Mouse (Mus musculus) midbrain, postnatal 0 days (tissue): ENCODE measurements around the gene Mitf. TPM values are rescaled to one million over a fixed set of nuclear protein-coding genes. Genes with fewer than 3 reads are reported as not detected.

ENCODE experiments used
- ATAC-seq: fragments of 200-750 bp; cut with Nextera tagmentation; 2 replicates; pipeline ENCODE4 v1.8.0; 2017; ENCODE audit warnings: moderate number of reproducible peaks, mild to moderate bottlenecking, moderate TSS enrichment, moderate library complexity; ENCODE audit not compliant: low FRiP score
- DNase-seq: peaks from one replicate; pipeline ENCODE4 v3.0.0-alpha.2; 2015; ENCODE audit warnings: low spot score
- H3K27ac ChIP-seq: fragments of 300-500 bp; sonication (generic); 2 replicates; pipeline ENCODE4 v1.5.1; 2014; ENCODE audit warnings: low read depth, mild to moderate bottlenecking, low read length, mixed read lengths
- H3K27me3 ChIP-seq: fragments of 300-500 bp; sonication (generic); 2 replicates; pipeline ENCODE4 v1.6.1; 2014; ENCODE audit warnings: low read length, control low read depth, mixed read lengths; ENCODE audit not compliant: insufficient read depth
- H3K36me3 ChIP-seq: fragments of 300-500 bp; sonication (generic); 2 replicates; pipeline ENCODE4 v1.6.1; 2014; ENCODE audit warnings: low read length, control low read depth, mixed read lengths; ENCODE audit not compliant: insufficient read depth
- H3K4me1 ChIP-seq: fragments of 300-500 bp; sonication (generic); 2 replicates; pipeline ENCODE4 v1.6.1; 2014; ENCODE audit warnings: mild to moderate bottlenecking, control low read depth, antibody characterized with exemption, low read length, mixed read lengths; ENCODE audit not compliant: insufficient read depth
- H3K4me2 ChIP-seq: fragments of 300-500 bp; sonication (generic); 2 replicates; pipeline ENCODE4 v1.6.1; 2014; ENCODE audit warnings: low read depth, mild to moderate bottlenecking, low read length, mixed read lengths; ENCODE audit not compliant: poor library complexity, severe bottlenecking
- H3K4me3 ChIP-seq: fragments of 300-500 bp; sonication (generic); 2 replicates; pipeline ENCODE4 v1.5.1; 2014; ENCODE audit warnings: low read depth, mild to moderate bottlenecking, low read length, moderate library complexity
- H3K9ac ChIP-seq: fragments of 300-500 bp; sonication (generic); replicated peaks from 2 replicates; pipeline ENCODE4 v1.6.1; 2014; ENCODE audit warnings: mild to moderate bottlenecking, low read length, moderate library complexity, mixed read lengths; ENCODE audit not compliant: poor library complexity, severe bottlenecking
- H3K9me3 ChIP-seq: fragments of 300-500 bp; sonication (generic); 2 replicates; pipeline ENCODE4 v1.6.1; 2016; ENCODE audit warnings: low read length, control low read depth
- CTCF ChIP-seq: IDR thresholded peaks from 2 replicates; pipeline ENCODE4 v1.5.1; 2016; ENCODE audit warnings: antibody characterized with exemption, mild to moderate bottlenecking
- WGBS: fragments of 180-500 bp; shearing (Covaris S2); extraction: QIAGEN DNeasy Blood & Tissue Kit; methylation state at CpG from one replicate; pipeline ENCODE4 v1.1.7; 2014; 5-methylcytosine and 5-hydroxymethylcytosine counted together
- polyA plus RNA-seq: library from polyadenylated mRNA; unstranded; fragments of >200 nt; fragmentation: Nextera tagmentation; extraction: Ambion mirVana; gene quantifications from 2 replicates; pipeline ENCODE4 v1.2.1, GENCODE M21; 2015
- total RNA-seq: library from RNA; depleted of rRNA; stranded (reverse); fragments of >200 nt; gene quantifications from 2 replicates; pipeline ENCODE4 v1.2.3, GENCODE M21; 2014

The Mitf gene
- total and polyA plus RNA-seq, 2 experiments from 2014 or later, result 1.1 to 2.8 TPM

DNA sequence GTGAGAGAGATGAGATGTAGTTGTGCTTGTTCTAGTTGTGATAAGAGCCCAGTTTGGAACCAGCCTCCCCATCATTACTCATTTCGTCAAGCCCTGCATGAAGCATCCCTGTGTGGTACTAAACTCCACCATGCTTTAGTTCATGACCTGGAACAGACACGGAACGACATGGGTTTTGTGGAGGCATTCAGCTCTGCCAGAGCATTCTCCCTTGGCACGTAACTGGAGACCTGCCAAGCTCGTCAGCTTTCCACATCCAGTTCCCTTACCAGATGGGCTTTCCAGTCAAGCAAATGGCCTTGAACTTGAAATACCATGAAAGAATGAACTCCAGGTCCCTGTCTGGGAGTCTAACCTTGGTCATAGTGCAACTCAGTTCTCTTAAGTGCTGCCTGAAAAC, 94.7 kb downstream of the Mitf start:
- TF ChIP-seq CTCF, result no peak
- Histone ChIP-seq H3K27ac (no peak overlapping the region), H3K9me3 (no peaks in the 10 kb centered on the region), H3K9ac (no peak overlapping the region), H3K36me3 (no peaks in the 10 kb centered on the region), H3K4me1 (no peaks in the 10 kb centered on the region), H3K4me3 (no peak overlapping the region), H3K27me3 (no peaks in the 10 kb centered on the region), H3K4me2 (no peak overlapping the region)
- ATAC-seq, result no peak
- WGBS, result 85% methylated on average over 5 of the region's 5 CpGs
- peak; percentile 12 for DNase-seq

DNA sequence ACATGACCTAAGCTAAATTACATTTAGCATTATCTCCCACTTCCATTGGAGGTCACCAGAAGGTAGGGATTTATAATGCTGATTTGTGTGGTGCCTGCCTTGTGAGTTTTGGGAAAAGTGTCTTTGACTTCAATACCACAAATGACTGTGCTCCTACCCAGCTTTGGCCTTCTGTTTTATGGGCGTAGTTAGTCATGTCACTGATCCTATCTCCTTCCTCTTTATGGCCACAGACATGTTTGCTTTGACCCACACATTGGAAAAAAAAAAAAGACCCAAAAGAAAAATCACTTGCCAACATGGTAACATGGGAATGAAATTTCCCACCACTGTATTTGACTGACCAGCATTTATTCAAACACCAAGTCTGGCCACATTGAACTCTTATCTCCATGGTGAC, 95.4 kb downstream of the Mitf start:
- no peak overlapping the region for H3K4me2 ChIP-seq
- no peak for TF ChIP-seq CTCF
- no peak overlapping the region for H3K27ac ChIP-seq
- no peak overlapping the region for H3K9ac ChIP-seq
- H3K9me3 ChIP-seq, result no peaks in the 10 kb centered on the region
- no peaks in the 10 kb centered on the region for H3K4me1 ChIP-seq
- no peak overlapping the region for H3K4me3 ChIP-seq
- no peak for ATAC-seq
- WGBS, result 97% methylated on average over 1 of the region's 1 CpGs
- H3K36me3 ChIP-seq, result no peaks in the 10 kb centered on the region
- H3K27me3 ChIP-seq, result no peaks in the 10 kb centered on the region
- no peak for DNase-seq

DNA sequence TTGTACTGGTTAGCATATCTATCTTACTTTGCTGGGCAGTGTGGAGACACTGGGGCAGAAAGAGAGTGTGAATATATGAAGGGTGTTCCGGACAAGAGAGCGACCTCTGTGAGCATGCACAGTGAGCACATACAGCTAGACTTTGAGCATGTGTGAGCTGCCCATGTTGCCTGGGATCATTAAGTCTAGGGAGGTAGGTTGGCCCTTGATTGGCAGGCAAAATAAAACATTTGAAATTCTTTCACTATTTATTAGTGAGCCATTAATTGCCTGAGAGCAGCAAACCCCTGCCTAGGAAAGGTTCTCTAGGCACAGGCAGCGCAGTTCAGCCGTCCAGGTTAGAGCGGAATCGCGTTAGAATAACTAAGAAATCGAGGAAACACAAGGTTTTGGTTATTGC, 107.9 kb downstream of the Mitf start:
- Histone ChIP-seq H3K27me3 (no peaks in the 10 kb centered on the region), H3K36me3 (no peaks in the 10 kb centered on the region), H3K4me2 (no peak overlapping the region), H3K27ac (no peak overlapping the region), H3K9ac (no peak overlapping the region), H3K9me3 (no peaks in the 10 kb centered on the region), H3K4me3 (no peak overlapping the region), H3K4me1 (no peaks in the 10 kb centered on the region)
- ATAC-seq (no peak), DNase-seq (no peak)
- TF ChIP-seq CTCF, result no peak
- WGBS, result 95% methylated on average over 8 of the region's 8 CpGs

DNA sequence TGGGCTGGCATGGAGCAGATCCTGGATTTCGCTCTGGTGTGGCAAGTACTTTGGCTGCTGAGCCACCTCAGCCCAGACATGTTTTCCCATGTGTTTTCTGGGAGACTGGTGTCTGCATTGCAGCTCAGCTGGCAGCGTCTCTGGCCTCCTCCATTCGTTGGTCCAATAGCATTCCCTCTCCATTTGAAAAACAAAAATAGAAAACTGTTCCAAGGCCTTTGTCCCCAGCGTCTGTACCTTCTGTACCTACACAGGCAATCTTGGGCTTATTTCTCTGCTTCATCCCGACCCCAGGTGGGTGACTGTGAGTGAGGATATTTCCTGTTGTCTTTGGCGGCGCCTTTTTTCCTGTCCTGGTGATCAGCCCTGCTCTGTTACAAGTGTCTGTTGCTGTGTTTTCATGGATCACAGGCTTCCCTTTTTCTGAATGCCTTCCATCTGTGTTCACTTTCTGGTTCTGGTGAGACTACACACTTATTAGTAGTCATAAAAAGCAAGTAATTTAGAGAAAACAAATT, 109.6 kb downstream of the Mitf start:
- no peaks in the 10 kb centered on the region for H3K27me3 ChIP-seq
- no peak overlapping the region for H3K27ac ChIP-seq
- H3K36me3 ChIP-seq, result no peaks in the 10 kb centered on the region
- H3K4me1 ChIP-seq, result no peaks in the 10 kb centered on the region
- no peaks in the 10 kb centered on the region for H3K9me3 ChIP-seq
- no peak overlapping the region for H3K4me2 ChIP-seq
- no peak for TF ChIP-seq CTCF
- no peak overlapping the region for H3K4me3 ChIP-seq
- WGBS, result 81% methylated on average over 7 of the region's 7 CpGs
- no peak overlapping the region for H3K9ac ChIP-seq
- DNase-seq, result no peak
- no peak for ATAC-seq

DNA sequence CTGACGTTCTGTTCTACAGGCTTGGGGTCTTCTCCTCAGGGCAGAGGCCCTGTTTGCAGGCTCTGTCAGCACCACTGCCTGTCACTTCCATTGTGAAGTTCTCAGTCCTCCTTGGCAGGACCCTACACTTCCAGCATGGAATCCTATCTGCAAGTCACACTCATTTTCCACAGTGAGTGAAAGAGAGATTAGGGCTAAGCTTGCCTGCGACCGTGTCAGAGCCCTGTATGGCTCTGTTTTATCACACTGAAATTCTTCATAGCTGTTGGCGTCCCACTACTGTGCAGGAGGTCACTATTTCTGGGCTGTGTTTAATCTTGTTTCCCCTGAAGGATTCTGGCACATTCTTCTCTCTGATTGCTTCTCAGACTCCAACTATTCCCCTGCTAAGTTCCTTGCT, 111.2 kb downstream of the Mitf start:
- H3K4me3 ChIP-seq, result no peak overlapping the region
- WGBS, result 41% methylated on average over 4 of the region's 4 CpGs

DNA sequence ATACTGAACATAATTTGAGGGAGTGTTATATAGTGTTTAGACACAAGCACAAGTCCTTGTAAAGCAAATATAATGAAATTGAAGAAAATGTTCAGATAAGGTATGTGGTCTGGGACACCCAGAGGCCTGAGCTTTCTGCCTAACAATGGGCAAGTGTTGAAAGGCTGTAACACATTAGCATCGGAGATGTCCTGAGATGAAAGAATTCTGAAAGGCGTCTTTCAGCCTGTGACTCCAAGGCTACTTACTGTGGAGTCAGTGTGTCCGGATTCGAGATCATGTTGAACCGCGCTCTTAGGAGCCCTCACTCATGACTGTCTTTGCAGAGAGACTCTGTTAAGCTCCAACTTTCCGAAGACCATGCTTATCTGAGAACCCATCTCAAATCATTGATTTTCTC, 111.6 kb downstream of the Mitf start:
- H3K4me2 ChIP-seq, result no peak overlapping the region
- ATAC-seq (no peak), DNase-seq (no peak)
- no peaks in the 10 kb centered on the region for H3K9me3 ChIP-seq
- no peaks in the 10 kb centered on the region for H3K27me3 ChIP-seq
- 50% methylated on average over 7 of the region's 7 CpGs for WGBS
- no peak for TF ChIP-seq CTCF
- no peak overlapping the region for H3K4me3 ChIP-seq
- no peak overlapping the region for H3K9ac ChIP-seq
- no peaks in the 10 kb centered on the region for H3K4me1 ChIP-seq
- no peaks in the 10 kb centered on the region for H3K36me3 ChIP-seq
- H3K27ac ChIP-seq, result no peak overlapping the region

More for the DNA sequence above, 111.2 kb downstream of the Mitf start:
- Histone ChIP-seq H3K9ac (no peak overlapping the region), H3K4me2 (no peak overlapping the region), H3K36me3 (no peaks in the 10 kb centered on the region), H3K27me3 (no peaks in the 10 kb centered on the region), H3K4me1 (no peaks in the 10 kb centered on the region), H3K27ac (no peak overlapping the region), H3K9me3 (no peaks in the 10 kb centered on the region)
- TF ChIP-seq CTCF, result no peak
- no peak for ATAC-seq
- no peak for DNase-seq
